Mouse (Mus musculus): ENCODE measurements around the gene C87436.

DNA sequence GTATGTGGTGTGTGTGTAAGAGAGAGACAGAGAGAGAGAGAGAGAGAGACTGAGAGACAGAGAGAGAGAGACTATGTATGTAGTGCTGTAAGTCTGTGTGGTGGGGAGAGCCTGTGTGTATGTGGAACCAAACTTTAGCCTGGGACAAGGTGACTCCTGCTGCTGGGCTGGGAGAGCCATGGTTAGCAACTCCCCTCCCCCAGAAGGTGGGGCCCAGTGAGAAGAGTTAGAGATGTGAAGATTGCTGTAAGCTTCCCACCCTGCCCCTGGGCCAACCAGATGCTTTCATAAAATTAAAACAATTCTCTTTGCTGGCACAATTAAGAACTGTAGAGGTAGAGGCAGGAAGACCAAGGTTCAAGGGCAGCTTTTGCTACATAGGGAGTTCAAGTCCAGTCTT, 68.9 kb downstream of the C87436 start:
- TF ChIP-seq CTCF (conservative IDR thresholded peaks at IDR 0.05; ENCODE audit: insufficient read depth, insufficient read length, low read depth, low read length) (no peak), POLR2A (IDR thresholded peaks at IDR 0.05; ENCODE audit: low read depth, low read length) (no peak)

All from kidney, adult 2 months (tissue).